Comparison of ENCODE assay signal across 24 mouse cellular contexts in genomic region chr14:99586029-99586428, GRCm38 (mm10).
"Had no signal": no experiment of that assay in that cellular context is flagged by ENCODE, and none has a peak within 500 bp of the region (broad histone marks: within the 10 kb centered on the region; RNA-seq: fewer than 3 reads in every experiment).

No protein-coding gene starts in this region.

- H3K4me2 ChIP-seq: heart, embryonic 12.5 days; hindbrain, embryonic 12.5 days; hindbrain, embryonic 14.5 days; limb, embryonic 12.5 days; liver, embryonic 11.5 days; liver, embryonic 13.5 days; liver, embryonic 15.5 days had no signal

- H3K27ac ChIP-seq: gastrocnemius, adult 2 months; hindbrain, embryonic 10.5 days; hindbrain, embryonic 12.5 days; hindbrain, embryonic 14.5 days; layer of hippocampus, adult 2 months; left cerebral cortex, adult 2 months; limb, embryonic 10.5 days; limb, embryonic 12.5 days; liver, embryonic 13.5 days; liver, embryonic 15.5 days had no signal

- H3K4me1 ChIP-seq: hindbrain, embryonic 12.5 days; liver, embryonic 13.5 days; liver, embryonic 15.5 days had no signal

- H3K27me3 ChIP-seq: heart, embryonic 12.5 days; hindbrain, embryonic 12.5 days; limb, embryonic 12.5 days; liver, embryonic 13.5 days; liver, embryonic 15.5 days had no signal

- DNase-seq: gastrocnemius, adult 2 months; gastrocnemius, postnatal 10 days; gastrocnemius, postnatal 25 days; heart, adult 18-20 months; heart, postnatal 10 days; heart, postnatal 4 days; kidney, adult 18-20 months; kidney, adult 8-10 months; kidney, postnatal 10 days; kidney, postnatal 25 days; kidney, postnatal 4 days; liver, embryonic 13.5 days had no signal

- H3K9me3 ChIP-seq: heart, embryonic 12.5 days; hindbrain, embryonic 10.5 days; hindbrain, embryonic 12.5 days; limb, embryonic 10.5 days; limb, embryonic 12.5 days; liver, embryonic 13.5 days; liver, embryonic 15.5 days had no signal

- ATAC-seq: hindbrain, embryonic 16.5 days; inflammation-experienced regulatory T-cells, adult 6 months had no signal

- H3K36me3 ChIP-seq: heart, embryonic 12.5 days; hindbrain, embryonic 10.5 days; hindbrain, embryonic 12.5 days; limb, embryonic 10.5 days; limb, embryonic 12.5 days; liver, embryonic 13.5 days; liver, embryonic 15.5 days had no signal

- H3K4me3 ChIP-seq: gastrocnemius, adult 2 months; heart, embryonic 12.5 days; hindbrain, embryonic 10.5 days; hindbrain, embryonic 12.5 days; layer of hippocampus, adult 2 months; left cerebral cortex, adult 2 months; limb, embryonic 10.5 days; limb, embryonic 12.5 days; liver, embryonic 13.5 days; liver, embryonic 15.5 days had no signal

- H3K9ac ChIP-seq: heart, embryonic 12.5 days; hindbrain, embryonic 12.5 days; hindbrain, embryonic 14.5 days; limb, embryonic 12.5 days; liver, embryonic 13.5 days; liver, embryonic 15.5 days had no signal
